Mouse (Mus musculus): Measurements from ENCODE around the gene Cd59a. TPM values are rescaled to one million over a fixed set of nuclear protein-coding genes. Genes with fewer than 3 reads are reported as not detected.

Cd59a gene
- polyA plus RNA-seq, 1 experiment, result 31.6 TPM

GRCm38 (mm10) chr2:104124071-104124470 is 28.5 kb downstream of the Cd59a start:
- 82% methylated on average over 5 of the region's 5 CpGs for WGBS
- no peak for DNase-seq
- no peak for TF ChIP-seq POLR2A (IDR thresholded peaks at IDR 0.05; ENCODE audit: low read depth, low read length)
- TF ChIP-seq CTCF (conservative IDR thresholded peaks at IDR 0.05; ENCODE audit: insufficient read depth, insufficient read length, low read depth, low read length), result no peak
- Histone ChIP-seq H3K27ac (ENCODE audit: insufficient read depth, low read depth, low read length) (no peak overlapping the region), H3K4me3 (ENCODE audit: insufficient read depth, low read depth, low read length) (no peak overlapping the region), H3K36me3 (ENCODE audit: control insufficient read depth, insufficient read depth, low read length) (no peaks in the 10 kb centered on the region), H3K4me1 (ENCODE audit: control insufficient read depth, insufficient read depth, low read length) (peaks cover 7% of the 10 kb centered on the region; the same call in 1 of the 2 replicates), H3K27me3 (replicated peaks; ENCODE audit: control insufficient read depth, insufficient read depth, low read length) (no peaks in the 10 kb centered on the region)

GRCm38 (mm10) chr2:104128803-104129531 is 33.4 kb downstream of the Cd59a start:
- WGBS, result 73% methylated on average over 13 of the region's 13 CpGs
- peak; percentile 53 for DNase-seq
- H3K4me3 ChIP-seq (ENCODE audit: insufficient read depth, low read depth, low read length), result no peak overlapping the region

GRCm38 (mm10) chr2:104130165-104130564 is 34.6 kb downstream of the Cd59a start:
- Histone ChIP-seq H3K4me3 (ENCODE audit: insufficient read depth, low read depth, low read length) (no peak overlapping the region), H3K36me3 (ENCODE audit: control insufficient read depth, insufficient read depth, low read length) (no peaks in the 10 kb centered on the region), H3K27ac (ENCODE audit: insufficient read depth, low read depth, low read length) (no peak overlapping the region), H3K4me1 (ENCODE audit: control insufficient read depth, insufficient read depth, low read length) (no peaks in the 10 kb centered on the region), H3K27me3 (replicated peaks; ENCODE audit: control insufficient read depth, insufficient read depth, low read length) (no peaks in the 10 kb centered on the region)
- no peak for DNase-seq
- no peak for TF ChIP-seq CTCF (conservative IDR thresholded peaks at IDR 0.05; ENCODE audit: insufficient read depth, insufficient read length, low read depth, low read length)
- TF ChIP-seq POLR2A (IDR thresholded peaks at IDR 0.05; ENCODE audit: low read depth, low read length), result no peak
- 93% methylated on average over 6 of the region's 6 CpGs for WGBS

More at GRCm38 (mm10) chr2:104128803-104129531, 33.4 kb downstream of the Cd59a start:
- H3K36me3 ChIP-seq (ENCODE audit: control insufficient read depth, insufficient read depth, low read length), result no peaks in the 10 kb centered on the region
- no peaks in the 10 kb centered on the region for H3K4me1 ChIP-seq (ENCODE audit: control insufficient read depth, insufficient read depth, low read length)
- H3K27me3 ChIP-seq (replicated peaks; ENCODE audit: control insufficient read depth, insufficient read depth, low read length), result no peaks in the 10 kb centered on the region
- no peak for TF ChIP-seq POLR2A (IDR thresholded peaks at IDR 0.05; ENCODE audit: low read depth, low read length)
- no peak overlapping the region for H3K27ac ChIP-seq (ENCODE audit: insufficient read depth, low read depth, low read length)

GRCm38 (mm10) chr2:104130969-104131368 is 35.4 kb downstream of the Cd59a start:
- H3K27me3 ChIP-seq (replicated peaks; ENCODE audit: control insufficient read depth, insufficient read depth, low read length), result no peaks in the 10 kb centered on the region
- H3K4me3 ChIP-seq (ENCODE audit: insufficient read depth, low read depth, low read length), result no peak overlapping the region
- H3K4me1 ChIP-seq (ENCODE audit: control insufficient read depth, insufficient read depth, low read length), result no peaks in the 10 kb centered on the region
- H3K36me3 ChIP-seq (ENCODE audit: control insufficient read depth, insufficient read depth, low read length), result no peaks in the 10 kb centered on the region
- DNase-seq, result peak; percentile 41
- TF ChIP-seq CTCF (conservative IDR thresholded peaks at IDR 0.05; ENCODE audit: insufficient read depth, insufficient read length, low read depth, low read length) (peak; percentile 71), POLR2A (IDR thresholded peaks at IDR 0.05; ENCODE audit: low read depth, low read length) (no peak)
- 56% methylated on average over 3 of the region's 3 CpGs for WGBS
- H3K27ac ChIP-seq (ENCODE audit: insufficient read depth, low read depth, low read length), result no peak overlapping the region

- 75% methylated on average over 7 of the region's 7 CpGs for WGBS
- Histone ChIP-seq H3K27ac (ENCODE audit: insufficient read depth, low read depth, low read length) (no peak overlapping the region), H3K27me3 (replicated peaks; ENCODE audit: control insufficient read depth, insufficient read depth, low read length) (no peaks in the 10 kb centered on the region), H3K4me1 (ENCODE audit: control insufficient read depth, insufficient read depth, low read length) (no peaks in the 10 kb centered on the region), H3K4me3 (ENCODE audit: insufficient read depth, low read depth, low read length) (no peak overlapping the region), H3K36me3 (ENCODE audit: control insufficient read depth, insufficient read depth, low read length) (no peaks in the 10 kb centered on the region)
- no peak for DNase-seq
- TF ChIP-seq CTCF (conservative IDR thresholded peaks at IDR 0.05; ENCODE audit: insufficient read depth, insufficient read length, low read depth, low read length), result no peak
These were observed 36.8 kb downstream of the Cd59a start for GRCm38 (mm10) chr2:104132266-104132859.

- WGBS, result 31% methylated on average over 12 of the region's 12 CpGs
- Histone ChIP-seq H3K27me3 (replicated peaks; ENCODE audit: control insufficient read depth, insufficient read depth, low read length) (no peaks in the 10 kb centered on the region), H3K4me3 (ENCODE audit: insufficient read depth, low read depth, low read length) (no peak overlapping the region), H3K36me3 (ENCODE audit: control insufficient read depth, insufficient read depth, low read length) (no peaks in the 10 kb centered on the region), H3K4me1 (ENCODE audit: control insufficient read depth, insufficient read depth, low read length) (no peaks in the 10 kb centered on the region), H3K27ac (ENCODE audit: insufficient read depth, low read depth, low read length) (no peak overlapping the region)
- TF ChIP-seq POLR2A (IDR thresholded peaks at IDR 0.05; ENCODE audit: low read depth, low read length) (no peak), CTCF (conservative IDR thresholded peaks at IDR 0.05; ENCODE audit: insufficient read depth, insufficient read length, low read depth, low read length) (no peak)
- DNase-seq, result no peak
These were observed 37.6 kb downstream of the Cd59a start for GRCm38 (mm10) chr2:104133042-104133810.
